Mouse (Mus musculus) T-helper 1 cell (primary cell): Measurements from ENCODE around the gene Gm3149.
"Not testable (repeated sequence)": the region's sequence is repeated elsewhere in the genome, so short reads cannot be mapped to it uniquely, and the experiment has no call there.

Experiments
- in situ Hi-C: fragments of 300-600 bp; cut with MboI, MseI; formaldehyde crosslinking; loops from one replicate; pipeline ENCODE4 v1.15.1; 2025; ENCODE audit warnings: high pct_unique_total_duplicates

The Gm3149 gene

GRCm38 (mm10) chr14:4316983-4317382 lies at the start of gene Gm3149:
TSS of gene Gm3149 (plus strand) at chr14:4317283.
- in situ Hi-C loops, result not testable (repeated sequence)

- in situ Hi-C loops, result loop anchor here (25.0 kb wide), 2 partner anchors 1068 to 1393 kb away; partner anchors contain the start of gene Gm3542
Observed at GRCm38 (mm10) chr14:4269238-4269950, 47.7 kb upstream of the Gm3149 start.

- in situ Hi-C loops, result not testable (repeated sequence)
Observed at GRCm38 (mm10) chr14:4279828-4280227, 37.3 kb upstream of the Gm3149 start.

GRCm38 (mm10) chr14:4334476-4335080 lies 17.5 kb downstream of the Gm3149 start, which contains the start of gene 2610042L04Rik:
TSS of gene 2610042L04Rik (plus strand) at chr14:4334763.
- in situ Hi-C loops, result loop anchor here (5.0 to 25.0 kb wide), 3 partner anchors 922 to 1778 kb away; partner anchors contain the start of genes Gm10409 and Gm2956

GRCm38 (mm10) chr14:4335506-4335905 lies 18.4 kb downstream of the Gm3149 start:
- in situ Hi-C loops, result loop anchor here (25.0 kb wide), 2 partner anchors 923 to 998 kb away; partner anchors contain the start of genes Gm10409 and Gm2956

- in situ Hi-C loops, result not testable (repeated sequence)
Observed at GRCm38 (mm10) chr14:4368991-4369390, 51.9 kb downstream of the Gm3149 start.

GRCm38 (mm10) chr14:4369691-4370090 lies 52.6 kb downstream of the Gm3149 start:
- in situ Hi-C loops, result not testable (repeated sequence)
